Mouse (Mus musculus): ENCODE results near the gene Ethe1.

Ethe1 gene

GRCm38 (mm10) chr7:24587330-24588105 is at the start of gene Ethe1, which contains the start of gene Zfp575:
Gene Ethe1 (plus strand): TSS chr7:24587543.
Gene Zfp575 (minus strand): TSS chr7:24587641.
- peak; percentile 56 for DNase-seq (ENCODE audit: low spot score)

- DNase-seq (ENCODE audit: low spot score) = no peak
Observed at GRCm38 (mm10) chr7:24537591-24537990, 49.8 kb upstream of the Ethe1 start.

GRCm38 (mm10) chr7:24538154-24538553 is 49.2 kb upstream of the Ethe1 start:
- DNase-seq (ENCODE audit: low spot score) = no peak

- no peak for DNase-seq (ENCODE audit: low spot score)
Observed at GRCm38 (mm10) chr7:24538701-24539100, 48.6 kb upstream of the Ethe1 start.

- no peak for DNase-seq (ENCODE audit: low spot score)
Observed at GRCm38 (mm10) chr7:24539686-24540085, 47.7 kb upstream of the Ethe1 start.

- DNase-seq (ENCODE audit: low spot score) = no peak
Observed at GRCm38 (mm10) chr7:24544506-24544905, 42.8 kb upstream of the Ethe1 start.

GRCm38 (mm10) chr7:24546068-24546614 is 41.2 kb upstream of the Ethe1 start, which contains the start of the genes Pinlyp and Xrcc1:
Gene Pinlyp (minus strand): TSS chr7:24546118.
Gene Xrcc1 (plus strand): TSS chr7:24546289.
- peak; percentile 30 for DNase-seq (ENCODE audit: low spot score)

- DNase-seq (ENCODE audit: low spot score) = peak; percentile 99
Observed at GRCm38 (mm10) chr7:24546634-24547389, 40.5 kb upstream of the Ethe1 start.

GRCm38 (mm10) chr7:24547534-24548036 is 39.8 kb upstream of the Ethe1 start:
- DNase-seq (ENCODE audit: low spot score) = no peak

GRCm38 (mm10) chr7:24551985-24552759 is 35.2 kb upstream of the Ethe1 start:
- DNase-seq (ENCODE audit: low spot score) = no peak

GRCm38 (mm10) chr7:24555786-24556185 is 31.6 kb upstream of the Ethe1 start:
- no peak for DNase-seq (ENCODE audit: low spot score)

- no peak for DNase-seq (ENCODE audit: low spot score)
Observed at GRCm38 (mm10) chr7:24561450-24561849, 25.9 kb upstream of the Ethe1 start.

- DNase-seq (ENCODE audit: low spot score) = no peak
Observed at GRCm38 (mm10) chr7:24563191-24563836, 24.0 kb upstream of the Ethe1 start.

- DNase-seq (ENCODE audit: low spot score) = no peak
Observed at GRCm38 (mm10) chr7:24563837-24564206, 23.5 kb upstream of the Ethe1 start.

GRCm38 (mm10) chr7:24564607-24565265 is 22.6 kb upstream of the Ethe1 start:
- peak; percentile 69 for DNase-seq (ENCODE audit: low spot score)

- DNase-seq (ENCODE audit: low spot score) = no peak
Observed at GRCm38 (mm10) chr7:24565627-24566026, 21.7 kb upstream of the Ethe1 start.

- no peak for DNase-seq (ENCODE audit: low spot score)
Observed at GRCm38 (mm10) chr7:24566206-24566605, 21.1 kb upstream of the Ethe1 start.

- DNase-seq (ENCODE audit: low spot score) = no peak
Observed at GRCm38 (mm10) chr7:24568512-24568911, 18.8 kb upstream of the Ethe1 start.

- DNase-seq (ENCODE audit: low spot score) = no peak
Observed at GRCm38 (mm10) chr7:24571071-24571470, 16.3 kb upstream of the Ethe1 start.

- DNase-seq (ENCODE audit: low spot score) = no peak
Observed at GRCm38 (mm10) chr7:24572455-24572854, 14.9 kb upstream of the Ethe1 start.

Measured in urinary bladder, postnatal 25 days (tissue).